Mouse (Mus musculus): Measurements from ENCODE around the gene Igsf8. TPM values are rescaled to one million over a fixed set of nuclear protein-coding genes. Genes with fewer than 3 reads are reported as not detected.

Igsf8 gene
- polyA plus RNA-seq, 1 experiment from 2014 or later: 24.7 TPM

DNA sequence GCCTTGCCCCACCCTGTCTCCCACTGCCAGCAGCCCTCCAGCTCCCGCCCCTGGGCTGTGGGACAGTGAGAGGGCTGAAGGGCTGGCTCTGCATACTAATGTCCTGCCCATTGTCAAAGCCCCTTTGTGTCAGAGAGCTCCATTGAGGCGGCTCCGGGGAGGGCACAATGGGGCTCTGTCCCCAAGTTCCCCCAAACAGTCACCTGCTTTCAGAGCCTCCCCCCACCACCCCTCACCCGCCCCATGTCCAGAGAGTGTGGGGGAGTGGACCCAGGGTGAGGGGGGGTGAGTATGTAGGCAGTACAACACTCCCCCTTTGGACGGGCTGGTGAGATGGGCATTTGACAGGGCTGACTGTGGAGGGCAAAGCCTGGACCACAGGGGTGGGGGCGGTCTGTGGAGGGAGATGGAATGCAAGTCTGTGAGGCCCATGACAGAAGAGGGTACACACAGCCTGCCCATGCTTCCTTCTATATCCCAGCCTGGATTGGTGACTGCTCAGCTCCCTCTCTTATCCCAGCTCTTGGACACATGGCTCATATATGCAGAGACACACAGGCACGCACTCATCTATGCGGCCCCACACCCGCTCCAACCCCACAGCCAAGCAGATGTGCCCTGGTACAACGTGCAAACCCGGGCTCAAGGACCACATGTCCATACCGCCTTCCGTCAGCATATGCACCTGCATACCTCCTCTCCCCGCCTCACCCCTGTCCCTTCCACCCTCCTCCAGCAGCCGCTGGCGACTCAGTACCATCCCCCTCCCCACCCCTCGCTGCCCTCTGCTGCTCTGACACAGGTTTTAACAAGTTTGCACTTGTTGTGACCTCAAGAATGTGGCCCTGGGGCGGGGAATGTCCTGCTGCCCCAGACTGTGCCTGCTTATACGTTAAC lies 88.7 kb downstream of the Igsf8 start:
- no peaks in the 10 kb centered on the region for H3K9me3 ChIP-seq (ENCODE audit: control insufficient read depth, low read length)
- no peak overlapping the region for H3K4me3 ChIP-seq (ENCODE audit: control insufficient read depth in 1 of 2, insufficient read depth in 1 of 2, low read depth in 1 of 2, low read length in 2 of 2)
- WGBS: 13% methylated on average over 19 of the region's 19 CpGs
- H3K4me1 ChIP-seq (ENCODE audit: control insufficient read depth in 2 of 2, insufficient read depth in 2 of 2, low read length in 2 of 2): peaks cover 8 to 10% of the 10 kb centered on the region in 2 experiments; a peak in 3 of 4 replicates
- H3K27ac ChIP-seq (replicated peaks in 1 of 2; ENCODE audit: control insufficient read depth in 1 of 2, insufficient read depth in 1 of 2, low read depth in 2 of 2, low read length in 2 of 2): no peak overlapping the region
- H3K4me2 ChIP-seq (ENCODE audit: low read length): peak overlapping the region; percentile 31
- no peak overlapping the region; the same call in 1 of the 2 replicates for H3K9ac ChIP-seq (ENCODE audit: low read length)
- H3K27me3 ChIP-seq (ENCODE audit: control insufficient read depth, insufficient read depth, low read length): peaks cover 37% of the 10 kb centered on the region
- 0 out of 2 replicates have a peak, but pooled peaks have one; percentile 29 for ATAC-seq (ENCODE audit: insufficient number of reproducible peaks, insufficient read depth, low FRiP score, low read depth)
- no peaks in the 10 kb centered on the region for H3K36me3 ChIP-seq (ENCODE audit: control insufficient read depth, insufficient read depth, low read length)

DNA sequence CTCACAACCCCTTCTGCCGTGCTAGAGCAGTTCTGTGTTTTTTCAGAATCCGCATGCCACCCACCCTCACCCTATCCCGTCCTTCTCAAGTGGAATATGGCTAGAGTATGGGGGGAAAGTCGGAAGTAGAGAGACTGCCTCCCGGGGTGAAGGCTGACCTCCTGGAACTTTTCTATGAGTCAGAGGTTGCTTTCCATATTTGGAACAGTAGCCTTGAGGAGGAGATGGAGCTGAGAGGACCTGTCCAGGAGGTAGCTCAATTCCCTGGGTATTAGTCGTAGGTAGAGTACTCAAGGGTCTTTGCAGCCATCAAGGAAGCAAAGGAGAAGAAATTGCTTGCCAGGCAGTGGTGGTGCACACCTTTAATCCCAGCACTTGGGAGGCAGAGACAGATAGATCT lies 90.6 kb downstream of the Igsf8 start:
- Histone ChIP-seq H3K27ac (replicated peaks in 1 of 2; ENCODE audit: control insufficient read depth in 1 of 2, insufficient read depth in 1 of 2, low read depth in 2 of 2, low read length in 2 of 2) (no peak overlapping the region), H3K27me3 (ENCODE audit: control insufficient read depth, insufficient read depth, low read length) (peaks cover 37% of the 10 kb centered on the region), H3K9ac (ENCODE audit: low read length) (no peak overlapping the region), H3K4me1 (ENCODE audit: control insufficient read depth in 2 of 2, insufficient read depth in 2 of 2, low read length in 2 of 2) (peaks cover 8 to 10% of the 10 kb centered on the region in 2 experiments; a peak in 3 of 4 replicates), H3K9me3 (ENCODE audit: control insufficient read depth, low read length) (no peaks in the 10 kb centered on the region), H3K4me3 (ENCODE audit: control insufficient read depth in 1 of 2, insufficient read depth in 1 of 2, low read depth in 1 of 2, low read length in 2 of 2) (no peak overlapping the region), H3K4me2 (ENCODE audit: low read length) (no peak overlapping the region), H3K36me3 (ENCODE audit: control insufficient read depth, insufficient read depth, low read length) (no peaks in the 10 kb centered on the region)
- WGBS: 57% methylated on average over 6 of the region's 6 CpGs
- no peak for ATAC-seq (ENCODE audit: insufficient number of reproducible peaks, insufficient read depth, low FRiP score, low read depth)

DNA sequence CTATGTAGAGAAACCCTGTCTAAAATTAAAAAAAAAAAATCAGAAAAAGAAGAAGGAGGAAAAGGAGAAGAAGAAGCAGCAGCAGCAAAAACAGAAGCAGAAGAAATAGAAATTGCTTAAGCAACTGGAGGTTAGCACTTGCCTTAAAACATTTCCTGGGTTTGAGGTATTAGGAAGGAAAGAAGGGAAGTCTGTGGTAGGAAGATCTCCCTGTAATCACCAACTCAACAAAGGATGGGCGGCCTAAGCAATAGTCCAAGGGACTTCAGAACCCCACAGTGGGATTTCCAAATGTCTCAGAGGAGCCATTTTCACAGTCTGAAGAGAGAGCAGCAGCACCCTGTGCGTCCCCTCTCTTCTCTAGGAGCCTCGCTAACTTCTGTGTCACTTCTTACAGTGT lies 91.0 kb downstream of the Igsf8 start:
- H3K27me3 ChIP-seq (ENCODE audit: control insufficient read depth, insufficient read depth, low read length): peaks cover 37% of the 10 kb centered on the region
- no peak overlapping the region for H3K4me3 ChIP-seq (ENCODE audit: control insufficient read depth in 1 of 2, insufficient read depth in 1 of 2, low read depth in 1 of 2, low read length in 2 of 2)
- peaks cover 8 to 10% of the 10 kb centered on the region in 2 experiments; a peak in 3 of 4 replicates for H3K4me1 ChIP-seq (ENCODE audit: control insufficient read depth in 2 of 2, insufficient read depth in 2 of 2, low read length in 2 of 2)
- H3K9me3 ChIP-seq (ENCODE audit: control insufficient read depth, low read length): no peaks in the 10 kb centered on the region
- ATAC-seq (ENCODE audit: insufficient number of reproducible peaks, insufficient read depth, low FRiP score, low read depth): no peak
- no peak overlapping the region for H3K27ac ChIP-seq (replicated peaks in 1 of 2; ENCODE audit: control insufficient read depth in 1 of 2, insufficient read depth in 1 of 2, low read depth in 2 of 2, low read length in 2 of 2)
- no peak overlapping the region for H3K9ac ChIP-seq (ENCODE audit: low read length)
- 69% methylated on average over 3 of the region's 3 CpGs for WGBS
- H3K36me3 ChIP-seq (ENCODE audit: control insufficient read depth, insufficient read depth, low read length): no peaks in the 10 kb centered on the region
- no peak overlapping the region for H3K4me2 ChIP-seq (ENCODE audit: low read length)

DNA sequence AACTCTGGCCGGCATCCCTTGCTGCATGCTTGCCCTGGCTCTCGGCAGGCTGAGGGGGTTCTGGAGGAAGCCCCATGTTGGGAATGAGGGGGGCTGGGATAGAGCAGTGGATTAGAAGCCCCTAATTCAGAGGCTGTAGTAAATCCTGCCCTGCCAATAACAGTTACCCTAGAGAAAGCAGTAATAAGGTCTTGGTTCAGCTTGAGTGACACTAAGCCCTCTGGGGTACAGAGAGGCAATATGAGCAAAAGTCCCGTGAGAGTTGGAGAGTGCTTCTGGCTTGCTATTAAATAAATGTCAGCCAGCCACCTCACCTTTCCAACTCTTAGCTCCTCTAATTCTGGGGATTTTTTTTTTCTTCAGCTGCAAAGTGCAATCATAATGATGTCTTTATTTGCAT lies 93.9 kb downstream of the Igsf8 start:
- no peak overlapping the region for H3K4me2 ChIP-seq (ENCODE audit: low read length)
- no peak overlapping the region for H3K27ac ChIP-seq (replicated peaks in 1 of 2; ENCODE audit: control insufficient read depth in 1 of 2, insufficient read depth in 1 of 2, low read depth in 2 of 2, low read length in 2 of 2)
- 39% methylated on average over 3 of the region's 3 CpGs for WGBS
- H3K4me1 ChIP-seq (ENCODE audit: control insufficient read depth in 2 of 2, insufficient read depth in 2 of 2, low read length in 2 of 2): peaks cover 3 to 5% of the 10 kb centered on the region in 2 experiments; a peak in 2 of 4 replicates
- ATAC-seq (ENCODE audit: insufficient number of reproducible peaks, insufficient read depth, low FRiP score, low read depth): no peak
- H3K4me3 ChIP-seq (ENCODE audit: control insufficient read depth in 1 of 2, insufficient read depth in 1 of 2, low read depth in 1 of 2, low read length in 2 of 2): no peak overlapping the region
- H3K36me3 ChIP-seq (ENCODE audit: control insufficient read depth, insufficient read depth, low read length): no peaks in the 10 kb centered on the region
- no peaks in the 10 kb centered on the region for H3K9me3 ChIP-seq (ENCODE audit: control insufficient read depth, low read length)
- H3K9ac ChIP-seq (ENCODE audit: low read length): no peak overlapping the region
- peaks cover 35% of the 10 kb centered on the region for H3K27me3 ChIP-seq (ENCODE audit: control insufficient read depth, insufficient read depth, low read length)

DNA sequence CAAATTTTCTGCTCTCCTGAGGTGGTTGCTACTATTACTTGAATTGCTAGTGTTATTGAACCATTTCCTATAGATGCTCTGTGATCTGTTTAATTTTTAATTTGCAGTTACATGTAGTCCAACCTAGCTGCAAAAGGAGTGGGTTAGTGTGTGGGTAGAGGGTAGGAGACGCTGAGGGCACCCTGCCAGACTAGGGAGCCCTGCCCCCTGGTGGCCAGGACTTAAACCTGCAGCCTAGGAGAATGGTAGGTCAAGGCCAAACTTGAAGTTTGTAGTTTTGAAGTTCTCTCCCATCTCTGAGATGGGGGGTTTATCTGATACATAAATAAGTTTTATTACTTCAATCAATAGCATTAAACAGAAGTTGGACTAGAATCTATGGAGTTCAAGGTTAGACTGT lies 96.1 kb downstream of the Igsf8 start:
- Histone ChIP-seq H3K4me1 (ENCODE audit: control insufficient read depth in 2 of 2, insufficient read depth in 2 of 2, low read length in 2 of 2) (no peaks in the 10 kb centered on the region), H3K27ac (replicated peaks in 1 of 2; ENCODE audit: control insufficient read depth in 1 of 2, insufficient read depth in 1 of 2, low read depth in 2 of 2, low read length in 2 of 2) (no peak overlapping the region), H3K4me2 (ENCODE audit: low read length) (no peak overlapping the region), H3K36me3 (ENCODE audit: control insufficient read depth, insufficient read depth, low read length) (no peaks in the 10 kb centered on the region), H3K9me3 (ENCODE audit: control insufficient read depth, low read length) (no peaks in the 10 kb centered on the region), H3K27me3 (ENCODE audit: control insufficient read depth, insufficient read depth, low read length) (peaks cover 20% of the 10 kb centered on the region), H3K9ac (ENCODE audit: low read length) (no peak overlapping the region), H3K4me3 (ENCODE audit: control insufficient read depth in 1 of 2, insufficient read depth in 1 of 2, low read depth in 1 of 2, low read length in 2 of 2) (no peak overlapping the region)
- WGBS: 4% methylated on average over 1 of the region's 1 CpGs
- no peak for ATAC-seq (ENCODE audit: insufficient number of reproducible peaks, insufficient read depth, low FRiP score, low read depth)

DNA sequence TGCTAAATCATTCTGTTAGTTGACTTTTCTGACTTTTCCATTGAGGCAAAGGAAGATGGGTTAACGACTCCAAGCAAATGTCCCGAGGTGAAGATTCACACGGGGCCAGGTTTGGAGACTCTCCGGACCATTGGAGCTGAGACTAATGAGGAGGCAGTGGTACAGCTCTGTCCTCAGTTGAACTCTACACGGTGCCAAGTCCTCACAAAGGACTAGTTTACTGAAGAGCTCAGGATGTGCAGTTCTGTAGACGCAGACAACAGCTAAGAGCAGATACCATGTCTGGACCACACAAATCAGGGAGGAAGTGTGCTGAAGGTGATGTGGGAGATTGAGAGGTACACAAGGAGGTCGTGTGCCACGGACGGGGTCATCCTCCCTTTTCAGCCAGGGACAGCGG lies 96.9 kb downstream of the Igsf8 start:
- Histone ChIP-seq H3K4me2 (ENCODE audit: low read length) (no peak overlapping the region), H3K4me1 (ENCODE audit: control insufficient read depth in 2 of 2, insufficient read depth in 2 of 2, low read length in 2 of 2) (no peaks in the 10 kb centered on the region), H3K36me3 (ENCODE audit: control insufficient read depth, insufficient read depth, low read length) (no peaks in the 10 kb centered on the region), H3K27me3 (ENCODE audit: control insufficient read depth, insufficient read depth, low read length) (peaks cover 20% of the 10 kb centered on the region), H3K9ac (ENCODE audit: low read length) (no peak overlapping the region), H3K4me3 (ENCODE audit: control insufficient read depth in 1 of 2, insufficient read depth in 1 of 2, low read depth in 1 of 2, low read length in 2 of 2) (no peak overlapping the region), H3K9me3 (ENCODE audit: control insufficient read depth, low read length) (no peaks in the 10 kb centered on the region), H3K27ac (replicated peaks in 1 of 2; ENCODE audit: control insufficient read depth in 1 of 2, insufficient read depth in 1 of 2, low read depth in 2 of 2, low read length in 2 of 2) (no peak overlapping the region)
- ATAC-seq (ENCODE audit: insufficient number of reproducible peaks, insufficient read depth, low FRiP score, low read depth): no peak
- whole genome bisulfite sequencing: 67% methylated on average over 10 of the region's 10 CpGs

DNA sequence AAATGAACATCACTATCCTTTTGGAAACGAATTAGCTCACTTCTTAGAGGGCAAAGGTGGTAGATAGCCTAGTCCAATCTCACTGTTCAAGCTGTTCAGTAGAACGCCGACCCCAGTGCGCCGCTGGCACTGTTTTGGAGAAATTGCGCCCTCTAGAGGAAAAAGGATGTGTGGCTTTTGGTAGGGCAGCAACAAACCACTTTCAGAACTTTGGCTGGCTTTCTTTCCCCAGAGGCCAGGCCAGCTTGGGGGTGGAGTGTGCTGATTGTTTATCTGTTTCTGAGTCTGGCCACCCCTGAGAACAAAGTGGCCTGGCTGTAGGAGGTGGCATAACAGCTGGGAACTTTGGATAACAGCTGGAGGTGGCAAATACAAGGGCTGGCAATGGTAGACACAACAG lies 103.2 kb downstream of the Igsf8 start:
- H3K9ac ChIP-seq (ENCODE audit: low read length): no peak overlapping the region
- H3K4me3 ChIP-seq (ENCODE audit: control insufficient read depth in 1 of 2, insufficient read depth in 1 of 2, low read depth in 1 of 2, low read length in 2 of 2): no peak overlapping the region
- peaks cover 2 to 5% of the 10 kb centered on the region in 2 experiments; a peak in 3 of 4 replicates for H3K4me1 ChIP-seq (ENCODE audit: control insufficient read depth in 2 of 2, insufficient read depth in 2 of 2, low read length in 2 of 2)
- no peak overlapping the region; the same call in 1 of the 2 replicates for H3K4me2 ChIP-seq (ENCODE audit: low read length)
- no peak overlapping the region for H3K27ac ChIP-seq (replicated peaks in 1 of 2; ENCODE audit: control insufficient read depth in 1 of 2, insufficient read depth in 1 of 2, low read depth in 2 of 2, low read length in 2 of 2)
- H3K36me3 ChIP-seq (ENCODE audit: control insufficient read depth, insufficient read depth, low read length): no peaks in the 10 kb centered on the region
- peaks cover 15% of the 10 kb centered on the region for H3K27me3 ChIP-seq (ENCODE audit: control insufficient read depth, insufficient read depth, low read length)
- no peaks in the 10 kb centered on the region for H3K9me3 ChIP-seq (ENCODE audit: control insufficient read depth, low read length)
- WGBS: 9% methylated on average over 6 of the region's 6 CpGs
- no peak for ATAC-seq (ENCODE audit: insufficient number of reproducible peaks, insufficient read depth, low FRiP score, low read depth)
